Comparison of ENCODE assay signal across 8 mouse cellular contexts in the genomic region with DNA sequence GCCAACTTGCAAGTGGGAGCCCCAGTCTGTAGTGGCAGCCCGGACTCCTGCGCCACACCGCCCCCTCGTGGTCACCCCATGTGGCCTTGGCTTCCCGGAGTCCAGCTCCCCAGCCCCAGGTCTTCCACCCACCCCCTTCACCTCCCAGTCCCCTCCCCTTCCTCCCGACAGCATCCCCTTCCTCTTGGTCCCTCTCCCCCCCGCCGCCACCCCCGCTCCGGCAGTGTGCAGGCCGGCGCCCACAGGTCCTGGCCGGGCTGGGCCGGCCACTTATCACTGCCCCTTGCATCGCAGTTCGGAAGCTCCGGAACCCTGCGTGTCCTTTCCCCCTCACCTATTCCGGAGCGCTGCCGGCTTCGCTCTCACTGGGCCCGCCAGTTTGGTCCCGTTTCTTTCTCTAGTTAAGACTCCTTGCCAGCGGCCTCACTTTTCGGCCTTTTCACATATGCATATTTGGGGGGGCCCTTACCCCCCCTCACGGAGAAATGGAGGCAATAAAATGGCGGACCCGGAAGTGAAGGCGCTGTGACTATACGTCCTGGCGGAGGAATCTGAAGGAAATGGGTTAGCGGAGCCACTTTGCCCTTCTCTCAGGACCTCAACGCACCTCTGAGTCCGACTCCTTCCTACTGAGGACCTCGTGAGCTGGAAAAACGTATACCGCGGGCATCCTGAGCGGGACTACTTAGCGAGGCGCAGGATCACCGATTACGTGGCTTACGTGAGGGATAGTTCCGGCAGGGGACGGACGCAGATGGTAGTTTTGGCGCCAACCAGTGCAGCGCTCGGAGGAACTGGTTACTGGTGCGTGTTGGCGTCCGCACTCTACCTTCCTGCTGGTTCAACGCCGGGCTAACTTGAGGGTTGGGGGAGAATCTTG. TPM values are rescaled to one million over a fixed set of nuclear protein-coding genes. Genes with fewer than 3 reads are reported as not detected.
A peak's percentile ranks its signal among the peaks of the same experiment; 100 is the strongest.
DNase-seq lines count a peak whose midpoint lies in the region; ATAC-seq and TF ChIP-seq lines count a peak whose summit lies in the region.

A gene (minus strand): TSS at position 662 of the 880 bp plus-strand sequence.

- ATAC-seq in forebrain, embryonic 16.5 days, result peak; percentile 87
- peak; percentile 94 for ATAC-seq in lung, embryonic 14.5 days (ENCODE audit: insufficient read depth)

- no peaks in the 10 kb centered on the region for H3K27me3 ChIP-seq in forebrain, embryonic 16.5 days (replicated peaks; ENCODE audit: control insufficient read depth, insufficient read depth, low read length)
- no peaks in the 10 kb centered on the region for H3K27me3 ChIP-seq in lung, embryonic 14.5 days (ENCODE audit: insufficient read depth, low read length)
- no peaks in the 10 kb centered on the region for H3K27me3 ChIP-seq in thymus, adult 2 months (ENCODE audit: control insufficient read depth, insufficient read depth, low read length)

- H3K4me2 ChIP-seq in forebrain, embryonic 16.5 days (ENCODE audit: low read length), result peak within 1 kb of the TSS; percentile 67
- peak within 1 kb of the TSS; percentile 66 for H3K4me2 ChIP-seq in lung, embryonic 14.5 days

- intact Hi-C loops in heart, postnatal 36 days (cut with DNase I), result loop anchor here (1.0 to 5.0 kb wide), 4 partner anchors 11 to 75 kb away; a partner anchor contains a TSS

- H3K36me3 ChIP-seq in forebrain, embryonic 16.5 days (ENCODE audit: control insufficient read depth, insufficient read depth), result peaks cover 20% of the 10 kb centered on the region
- H3K36me3 ChIP-seq in lung, embryonic 14.5 days (ENCODE audit: insufficient read depth), result peaks cover 43% of the 10 kb centered on the region
- H3K36me3 ChIP-seq in thymus, adult 2 months (ENCODE audit: control insufficient read depth, insufficient read depth, low read length), result peaks cover 8% of the 10 kb centered on the region; the same call in 1 of the 2 replicates

- peak; percentile 91 for TF ChIP-seq CTCF in layer of hippocampus, adult 2 months (conservative IDR thresholded peaks at IDR 0.05)
- TF ChIP-seq CTCF in lung, embryonic 14.5 days (IDR thresholded peaks at IDR 0.05; ENCODE audit: low read depth), result peak; percentile 95
- peak; percentile 32; the same call in 1 of the 2 replicates for TF ChIP-seq CTCF in olfactory bulb, adult 2 months (IDR thresholded peaks at IDR 0.05; ENCODE audit: insufficient read depth, low read depth, low read length)
- TF ChIP-seq CTCF in thymus, adult 2 months (IDR thresholded peaks at IDR 0.05; ENCODE audit: borderline replicate concordance, control insufficient read depth, extremely low read depth, insufficient read depth, low read length, poor library complexity), result peak; percentile 79; the same call in 1 of the 2 replicates

- no peak for TF ChIP-seq POLR2A in olfactory bulb, adult 2 months (IDR thresholded peaks at IDR 0.05; ENCODE audit: insufficient read depth, low read depth, low read length)
- TF ChIP-seq POLR2A in thymus, adult 2 months (IDR thresholded peaks at IDR 0.05; ENCODE audit: control insufficient read depth, extremely low read depth, insufficient read depth, low read length, poor library complexity), result peak; percentile 66

- peak; percentile 99 for DNase-seq in ES-CJ7 (ENCODE audit: low read depth, low spot score)
- DNase-seq in cerebellum, adult 11 months, result peak; percentile 91
- peak; percentile 97 to 99 for DNase-seq in heart, postnatal 36 days
- DNase-seq in layer of hippocampus, adult 2 months (ENCODE audit: low spot score in 2 of 2), result peak; percentile 84 to 92
- DNase-seq in lung, embryonic 14.5 days, result peak; percentile 96
- DNase-seq in thymus, adult 2 months, result peak; percentile 97

- H3K4me3 ChIP-seq in forebrain, embryonic 16.5 days (replicated peaks; ENCODE audit: low read length), result peak within 1 kb of the TSS; percentile 77
- H3K4me3 ChIP-seq in layer of hippocampus, adult 2 months, result peak within 1 kb of the TSS; percentile 62
- peak within 1 kb of the TSS; percentile 75 for H3K4me3 ChIP-seq in lung, embryonic 14.5 days (ENCODE audit: low read depth, low read length)
- peak within 1 kb of the TSS; percentile 91 for H3K4me3 ChIP-seq in olfactory bulb, adult 2 months (ENCODE audit: insufficient read depth, low read depth, low read length)
- peak within 1 kb of the TSS; percentile 90 for H3K4me3 ChIP-seq in thymus, adult 2 months (ENCODE audit: control insufficient read depth, insufficient read depth, low read length)

- peak within 1 kb of the TSS; percentile 89 for H3K9ac ChIP-seq in forebrain, embryonic 16.5 days (replicated peaks; ENCODE audit: low read depth, low read length)
- H3K9ac ChIP-seq in lung, embryonic 14.5 days, result peak within 1 kb of the TSS; percentile 95

- peak within 1 kb of the TSS; percentile 97 for H3K27ac ChIP-seq in forebrain, embryonic 16.5 days (ENCODE audit: low read length)
- H3K27ac ChIP-seq in layer of hippocampus, adult 2 months, result peak within 1 kb of the TSS; percentile 99
- peak within 1 kb of the TSS; percentile 100 for H3K27ac ChIP-seq in lung, embryonic 14.5 days (ENCODE audit: low read depth)
- H3K27ac ChIP-seq in olfactory bulb, adult 2 months (ENCODE audit: insufficient read depth, low read depth, low read length), result peak within 1 kb of the TSS; percentile 94
- peak within 1 kb of the TSS; percentile 87 for H3K27ac ChIP-seq in thymus, adult 2 months (ENCODE audit: control insufficient read depth, insufficient read depth, low read length)

- 1% methylated on average over 56 of the region's 56 CpGs for WGBS in forebrain, embryonic 16.5 days
- WGBS in lung, embryonic 14.5 days, result under 1% methylated on average over 56 of the region's 56 CpGs
- under 1% methylated on average over 54 of the region's 56 CpGs for WGBS in olfactory bulb, adult 2 months
- WGBS in thymus, adult 2 months, result under 1% methylated on average over 56 of the region's 56 CpGs

- peaks cover 18% of the 10 kb centered on the region for H3K4me1 ChIP-seq in forebrain, embryonic 16.5 days (replicated peaks; ENCODE audit: control insufficient read depth, insufficient read depth, low read length)
- H3K4me1 ChIP-seq in lung, embryonic 14.5 days (ENCODE audit: insufficient read depth), result peaks cover 6% of the 10 kb centered on the region; the same call in 1 of the 2 replicates
- H3K4me1 ChIP-seq in olfactory bulb, adult 2 months (ENCODE audit: control insufficient read depth, insufficient read depth, low read length), result no peaks in the 10 kb centered on the region
- no peaks in the 10 kb centered on the region; the same call in 1 of the 2 replicates for H3K4me1 ChIP-seq in thymus, adult 2 months (replicated peaks; ENCODE audit: control insufficient read depth, insufficient read depth, low read length)

- no peaks in the 10 kb centered on the region for H3K9me3 ChIP-seq in forebrain, embryonic 16.5 days (ENCODE audit: control insufficient read depth, low read length)
- H3K9me3 ChIP-seq in lung, embryonic 14.5 days (ENCODE audit: low read depth, low read length), result no peaks in the 10 kb centered on the region

RNA-seq across cellular contexts. Expression of the gene that starts here (rescaled TPM):
- 4.2 and 5.6 TPM in 2 replicates for polyA plus RNA-seq in forebrain, embryonic 16.5 days (2015; fragmentation: Nextera tagmentation; extraction: Ambion mirVana)
- 10 to 100 TPM; 10.9 to 11.7 TPM for total RNA-seq in heart, postnatal 36 days (2021)
- total RNA-seq in layer of hippocampus, adult 2 months (2021), result 10 to 100 TPM; 15.4 to 20.0 TPM
- 13.4 and 14.4 TPM in 2 replicates for polyA plus RNA-seq in lung, embryonic 14.5 days (2014; fragmentation: Nextera tagmentation; extraction: Ambion mirVana)
- not detected in 2 replicates for polyA plus RNA-seq in olfactory bulb, adult 2 months (2012; ENCODE audit: insufficient read depth, insufficient read length, low replicate concordance, missing spikeins)
- polyA plus RNA-seq in thymus, adult 2 months (2012; rRNA removed), result 39.7 and 41.7 TPM in 2 replicates

Comparison
In these comparisons a context has a peak if more than half of its experiments do, and no peak if none do; other contexts are left out.
1. Peak in every context shown above with its lines: DNase-seq, ATAC-seq, H3K4me3 ChIP-seq and H3K27ac ChIP-seq.
2. CTCF ChIP-seq: peak in every context shown above with its lines; median percentile 95 in lung, embryonic 14.5 days; 91 in layer of hippocampus, adult 2 months; 79 in thymus, adult 2 months; 32 in olfactory bulb, adult 2 months.